8 mouse cellular contexts compared by ENCODE assay signal in genomic region chr5:129018782-129019489, GRCm38 (mm10). TPM values are rescaled to one million over a fixed set of nuclear protein-coding genes. Genes with fewer than 3 reads are reported as not detected.
DNase-seq lines count a peak whose midpoint lies in the region; ATAC-seq and TF ChIP-seq lines count a peak whose summit lies in the region.

No protein-coding gene starts in this region.

- no peak for DNase-seq in left cerebral cortex, adult 2 months (ENCODE audit: extremely low spot score in 1 of 2, low spot score in 2 of 2)
- DNase-seq in left cerebral cortex, adult 11 months (ENCODE audit: low spot score) = no peak
- DNase-seq in cerebellum, postnatal 14 days = peak; percentile 19 to 22
- no peak for DNase-seq in hindbrain, postnatal 0 days (ENCODE audit: low spot score)
- no peak for DNase-seq in midbrain, postnatal 0 days (ENCODE audit: low spot score)
- DNase-seq in adrenal gland, adult 18-20 months (ENCODE audit: low spot score in 2 of 2) = no peak
- no peak for DNase-seq in left cerebral cortex, postnatal 10 days (ENCODE audit: extremely low spot score in 1 of 2, low spot score in 2 of 2)

- TF ChIP-seq CTCF in left cerebral cortex, adult 2 months (IDR thresholded peaks at IDR 0.05) = no peak
- no peak for TF ChIP-seq CTCF in hindbrain, postnatal 0 days (IDR thresholded peaks at IDR 0.05; ENCODE audit: low read depth)
- no peak for TF ChIP-seq CTCF in midbrain, postnatal 0 days (IDR thresholded peaks at IDR 0.05)

- no peaks in the 10 kb centered on the region for H3K9me3 ChIP-seq in hindbrain, postnatal 0 days (ENCODE audit: low read length)
- no peaks in the 10 kb centered on the region for H3K9me3 ChIP-seq in midbrain, postnatal 0 days (ENCODE audit: low read length)

- H3K4me1 ChIP-seq in hindbrain, postnatal 0 days (ENCODE audit: insufficient read depth, low read length) = 0 out of 2 replicates have a peak, but pooled peaks cover 4% of the 10 kb centered on the region
- H3K4me1 ChIP-seq in midbrain, postnatal 0 days (ENCODE audit: insufficient read depth, low read length) = peaks cover 4% of the 10 kb centered on the region; the same call in 1 of the 2 replicates

- peak overlapping the region; percentile 92 for H3K4me3 ChIP-seq in left cerebral cortex, adult 2 months
- peak overlapping the region; percentile 82 for H3K4me3 ChIP-seq in hindbrain, postnatal 0 days (ENCODE audit: low read length)
- peak overlapping the region; percentile 81 for H3K4me3 ChIP-seq in midbrain, postnatal 0 days (ENCODE audit: low read depth, low read length)

- intact Hi-C loops in left cerebral cortex, adult 2 months (cut with DNase I) = no loop called here
- intact Hi-C loops in left cerebral cortex, postnatal 10 days (cut with DNase I) = no loop called here

- H3K4me2 ChIP-seq in hindbrain, postnatal 0 days (ENCODE audit: low read depth, low read length) = peak overlapping the region; percentile 50
- H3K4me2 ChIP-seq in midbrain, postnatal 0 days (ENCODE audit: low read depth, low read length, poor library complexity, severe bottlenecking) = peak overlapping the region; percentile 63

- peak overlapping the region; percentile 52 for H3K9ac ChIP-seq in hindbrain, postnatal 0 days (replicated peaks; ENCODE audit: low read length)
- peak overlapping the region; percentile 84 for H3K9ac ChIP-seq in midbrain, postnatal 0 days (replicated peaks; ENCODE audit: low read length, poor library complexity, severe bottlenecking)

- no peaks in the 10 kb centered on the region; the same call in 1 of the 2 replicates for H3K36me3 ChIP-seq in hindbrain, postnatal 0 days (ENCODE audit: insufficient read depth, low read length)
- no peaks in the 10 kb centered on the region; the same call in 1 of the 2 replicates for H3K36me3 ChIP-seq in midbrain, postnatal 0 days (ENCODE audit: insufficient read depth, low read length)

- no peaks in the 10 kb centered on the region for H3K27me3 ChIP-seq in hindbrain, postnatal 0 days (ENCODE audit: insufficient read depth, low read length)
- H3K27me3 ChIP-seq in midbrain, postnatal 0 days (ENCODE audit: insufficient read depth, low read length) = no peaks in the 10 kb centered on the region

- H3K27ac ChIP-seq in left cerebral cortex, adult 2 months = peak overlapping the region; percentile 99
- peak overlapping the region; percentile 95 for H3K27ac ChIP-seq in hindbrain, postnatal 0 days
- peak overlapping the region; percentile 99 for H3K27ac ChIP-seq in midbrain, postnatal 0 days (ENCODE audit: low read depth, low read length)

- WGBS in hindbrain, postnatal 0 days = 89% methylated on average over 13 of the region's 13 CpGs
- 87% methylated on average over 13 of the region's 13 CpGs for WGBS in midbrain, postnatal 0 days

- ATAC-seq in hindbrain, postnatal 0 days = no peak
- no peak for ATAC-seq in midbrain, postnatal 0 days (ENCODE audit: low FRiP score)
- ATAC-seq in granulocyte monocyte progenitor cell, adult 5-6 weeks (replicated peaks; ENCODE audit: poor library complexity, severe bottlenecking) = no peak

RNA-seq across cellular contexts. Expression of gene Ran, which starts 0.9 kb away (rescaled TPM):
- total RNA-seq in left cerebral cortex, adult 2 months (2021) = 100 to 1,000 TPM; 152 to 166 TPM
- total RNA-seq in hindbrain, postnatal 0 days (2014; rRNA removed) = 156 and 159 TPM in 2 replicates
- 304 and 314 TPM in 2 replicates for polyA plus RNA-seq in hindbrain, postnatal 0 days (2015; fragmentation: Nextera tagmentation; extraction: Ambion mirVana)
- 183 and 191 TPM in 2 replicates for total RNA-seq in midbrain, postnatal 0 days (2014; rRNA removed)
- 287 and 295 TPM in 2 replicates for polyA plus RNA-seq in midbrain, postnatal 0 days (2015; fragmentation: Nextera tagmentation; extraction: Ambion mirVana)
- total RNA-seq in adrenal gland, adult 18-20 months (2021) = 100 to 1,000 TPM; 185 to 226 TPM
- 100 to 1,000 TPM; 157 to 172 TPM for total RNA-seq in left cerebral cortex, postnatal 10 days (2021)
- total RNA-seq in granulocyte monocyte progenitor cell, adult 5-6 weeks (2014; fragmentation: Nextera tagmentation) = 440 and 513 TPM in 2 replicates
- total RNA-seq in granulocyte monocyte progenitor cell, adult 5-6 weeks (2017) = 599 and 620 TPM in 2 replicates

RNA-seq across cellular contexts. Expression of gene Stx2, which starts 10.6 kb away (rescaled TPM):
- 10 to 100 TPM; 17.8 to 21.8 TPM for total RNA-seq in left cerebral cortex, adult 2 months (2021)
- total RNA-seq in hindbrain, postnatal 0 days (2014; rRNA removed) = 14.1 and 16.3 TPM in 2 replicates
- 11.9 and 15.0 TPM in 2 replicates for polyA plus RNA-seq in hindbrain, postnatal 0 days (2015; fragmentation: Nextera tagmentation; extraction: Ambion mirVana)
- total RNA-seq in midbrain, postnatal 0 days (2014; rRNA removed) = 15.5 and 15.9 TPM in 2 replicates
- 11.9 and 12.0 TPM in 2 replicates for polyA plus RNA-seq in midbrain, postnatal 0 days (2015; fragmentation: Nextera tagmentation; extraction: Ambion mirVana)
- total RNA-seq in adrenal gland, adult 18-20 months (2021) = 10 to 100 TPM; 18.2 to 24.4 TPM
- 10 to 100 TPM; 26.5 to 31.0 TPM for total RNA-seq in left cerebral cortex, postnatal 10 days (2021)
- total RNA-seq in granulocyte monocyte progenitor cell, adult 5-6 weeks (2014; fragmentation: Nextera tagmentation) = 7.5 and 23.0 TPM in 2 replicates
- total RNA-seq in granulocyte monocyte progenitor cell, adult 5-6 weeks (2017) = 10.9 and 12.6 TPM in 2 replicates

Comparison
In these comparisons a context has a peak if more than half of its experiments do, and no peak if none do; other contexts are left out.
1. DNase-seq: peak in cerebellum, postnatal 14 days (2 of 2); none in left cerebral cortex, adult 2 months (0 of 2), left cerebral cortex, adult 11 months (single experiment), hindbrain, postnatal 0 days (single experiment), midbrain, postnatal 0 days (single experiment), adrenal gland, adult 18-20 months (0 of 2) and left cerebral cortex, postnatal 10 days (0 of 2).
2. Peak in every context shown above with its lines, with median percentiles within 50 percentile points of each other: H3K27ac ChIP-seq and H3K4me3 ChIP-seq.